Mouse (Mus musculus): Measurements from ENCODE around the gene Pigl. TPM values are rescaled to one million over a fixed set of nuclear protein-coding genes. Genes with fewer than 3 reads are reported as not detected.

The Pigl gene
- polyA plus RNA-seq, 3 experiments from 2014 or later = 5.6 to 12.4 (median 11.5) TPM

DNA sequence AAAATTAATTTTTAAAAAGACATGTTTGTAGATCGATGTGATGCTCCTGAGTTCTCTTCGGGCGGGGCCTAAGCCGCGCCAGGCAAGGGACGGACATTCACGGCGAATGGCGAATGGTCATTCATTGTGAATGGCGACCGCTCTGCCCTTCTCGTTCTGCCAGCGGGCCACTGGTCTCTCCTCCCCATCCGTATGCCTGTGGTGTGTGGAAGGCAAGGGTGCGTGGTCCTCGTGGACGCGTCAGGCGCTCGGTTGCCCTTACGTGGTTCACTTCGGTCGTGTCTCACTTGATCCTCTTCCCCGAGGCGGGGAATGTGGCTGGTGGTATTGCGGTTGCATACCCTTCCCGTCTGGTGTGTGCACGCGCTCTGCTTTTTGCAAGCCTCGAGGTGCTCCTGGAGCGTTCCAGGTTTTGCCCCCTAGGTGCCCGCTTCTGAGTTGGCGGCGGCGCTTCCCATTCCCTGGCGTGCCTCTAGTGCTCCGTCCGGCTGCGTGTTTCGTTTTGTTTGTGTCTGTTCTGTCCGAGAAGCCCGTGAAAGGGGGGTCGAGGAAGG, 102.3 kb downstream of the Pigl start:
- ATAC-seq = no peak

DNA sequence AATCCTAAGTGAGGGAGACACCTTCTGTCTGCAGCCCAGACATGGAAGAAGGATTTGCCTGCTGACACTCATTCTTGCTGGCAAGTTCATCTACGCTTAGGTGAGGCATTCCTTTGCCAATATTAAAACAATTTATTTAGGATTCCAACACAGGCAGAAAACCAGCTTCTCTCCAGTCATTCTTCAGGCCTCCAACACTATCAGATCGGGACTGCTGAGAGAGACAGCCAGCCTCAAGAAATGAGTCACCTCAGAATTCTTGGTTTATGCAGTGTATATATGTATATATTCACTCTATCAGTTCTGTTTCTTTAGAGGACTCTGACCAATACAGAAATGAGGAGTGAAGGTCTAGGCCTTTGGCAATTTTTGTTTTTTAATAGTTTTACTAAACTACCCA, 105.3 kb downstream of the Pigl start:
- no peak for ATAC-seq

Other genes starting within 250 kb of the Pigl start
- gene Adora2b, start 209.5 kb upstream of the Pigl start, polyA plus RNA-seq (2017; shearing (Covaris generic)) = not detected
- gene Zswim7, start 177.1 kb upstream of the Pigl start, polyA plus RNA-seq (2017; shearing (Covaris generic)) = 10 to 100 TPM in 1 of 3 experiments, 1 to 10 TPM in 2; 6.6 to 11.8 (median 7.7) TPM
- gene Ttc19, start 177.0 kb upstream of the Pigl start, polyA plus RNA-seq (2017; shearing (Covaris generic)) = 10 to 100 TPM in 2 of 3 experiments, 1 to 10 TPM in 1; 9.2 to 11.0 (median 10.5) TPM
- 100 to 1,000 TPM; 165 to 215 (median 193) TPM for gene Ncor1, start 81 bp downstream of the Pigl start, polyA plus RNA-seq (2017; shearing (Covaris generic))
- gene Cenpv, start 80.8 kb downstream of the Pigl start, polyA plus RNA-seq (2017; shearing (Covaris generic)) = 1 to 10 TPM in 1 of 3 experiments, under 1 TPM in 1, not detected in 1; 0.40 to 2.0 TPM
- 1,000 to 10,000 TPM; 5,207 to 7,023 (median 5,768) TPM for gene Ubb, start 92.7 kb downstream of the Pigl start, polyA plus RNA-seq (2017; shearing (Covaris generic))
- 100 to 1,000 TPM in 1 of 3 experiments, 10 to 100 TPM in 2; 73.0 to 108 (median 73.7) TPM for gene Trpv2, start 116.0 kb downstream of the Pigl start, polyA plus RNA-seq (2017; shearing (Covaris generic))
- 1 to 10 TPM; 1.8 to 2.6 (median 2.1) TPM for gene Lrrc75a, start 190.1 kb downstream of the Pigl start, polyA plus RNA-seq (2017; shearing (Covaris generic))
- gene Mmgt2, start 190.2 kb downstream of the Pigl start, polyA plus RNA-seq (2017; shearing (Covaris generic)) = 10 to 100 TPM; 33.7 to 47.7 (median 38.7) TPM